Mouse (Mus musculus): ENCODE data around the gene Ccer2. TPM values are rescaled to one million over a fixed set of nuclear protein-coding genes. Genes with fewer than 3 reads are reported as not detected.
A peak's percentile ranks its signal among the peaks of the same experiment; 100 is the strongest.

Ccer2 gene
- polyA plus RNA-seq, 1 experiment: not detected

- Histone ChIP-seq H3K4me1 (ENCODE audit: control insufficient read depth) (peaks cover 68% of the 10 kb centered on the region), H3K9me3 (ENCODE audit: control insufficient read depth, low read length) (no peaks in the 10 kb centered on the region), H3K27me3 (ENCODE audit: control insufficient read depth) (no peaks in the 10 kb centered on the region), H3K4me3 (replicated peaks) (peak within 1 kb of the TSS; percentile 81), H3K36me3 (ENCODE audit: control insufficient read depth) (peaks cover 12% of the 10 kb centered on the region)
- TF ChIP-seq GATA1 (IDR thresholded peaks at IDR 0.05; ENCODE audit: low read length): no peak
- no peak for TF ChIP-seq TAL1 (IDR thresholded peaks at IDR 0.05; ENCODE audit: low read length)
Observed at GRCm38 (mm10) chr7:28767462-28767965, 11.5 kb downstream of the Ccer2 start, which contains the start of gene Nfkbib. TSS of gene Nfkbib (minus strand) at chr7:28767512.

- Histone ChIP-seq H3K9me3 (ENCODE audit: control insufficient read depth, low read length) (no peaks in the 10 kb centered on the region), H3K36me3 (ENCODE audit: control insufficient read depth) (peaks cover 14% of the 10 kb centered on the region), H3K4me3 (replicated peaks) (no peak overlapping the region), H3K27me3 (ENCODE audit: control insufficient read depth) (no peaks in the 10 kb centered on the region), H3K4me1 (ENCODE audit: control insufficient read depth) (peaks cover 68% of the 10 kb centered on the region)
- no peak for TF ChIP-seq TAL1 (IDR thresholded peaks at IDR 0.05; ENCODE audit: low read length)
Observed at GRCm38 (mm10) chr7:28769414-28769958, 13.5 kb downstream of the Ccer2 start.

- TF ChIP-seq GATA1 (IDR thresholded peaks at IDR 0.05; ENCODE audit: low read length) (no peak), TAL1 (IDR thresholded peaks at IDR 0.05; ENCODE audit: low read length) (peak; percentile 36; the same call in 1 of the 3 replicates)
- H3K27me3 ChIP-seq (ENCODE audit: control insufficient read depth): no peaks in the 10 kb centered on the region
- H3K9me3 ChIP-seq (ENCODE audit: control insufficient read depth, low read length): no peaks in the 10 kb centered on the region
- H3K36me3 ChIP-seq (ENCODE audit: control insufficient read depth): peaks cover 16% of the 10 kb centered on the region
- no peak overlapping the region for H3K4me3 ChIP-seq (replicated peaks)
- H3K4me1 ChIP-seq (ENCODE audit: control insufficient read depth): peaks cover 59% of the 10 kb centered on the region
Observed at GRCm38 (mm10) chr7:28770309-28770708, 14.3 kb downstream of the Ccer2 start.

GRCm38 (mm10) chr7:28771867-28772266, 15.9 kb downstream of the Ccer2 start:
- Histone ChIP-seq H3K27me3 (ENCODE audit: control insufficient read depth) (no peaks in the 10 kb centered on the region), H3K4me1 (ENCODE audit: control insufficient read depth) (peaks cover 49% of the 10 kb centered on the region), H3K4me3 (replicated peaks) (no peak overlapping the region), H3K36me3 (ENCODE audit: control insufficient read depth) (peaks cover 19% of the 10 kb centered on the region), H3K9me3 (ENCODE audit: control insufficient read depth, low read length) (no peaks in the 10 kb centered on the region)
- TF ChIP-seq TAL1 (IDR thresholded peaks at IDR 0.05; ENCODE audit: low read length) (no peak), GATA1 (IDR thresholded peaks at IDR 0.05; ENCODE audit: low read length) (no peak)

- peaks cover 23% of the 10 kb centered on the region for H3K36me3 ChIP-seq (ENCODE audit: control insufficient read depth)
Observed at GRCm38 (mm10) chr7:28773163-28773562, 17.2 kb downstream of the Ccer2 start.

GRCm38 (mm10) chr7:28774164-28774563, 18.2 kb downstream of the Ccer2 start:
- no peaks in the 10 kb centered on the region for H3K27me3 ChIP-seq (ENCODE audit: control insufficient read depth)
- H3K4me3 ChIP-seq (replicated peaks): no peak overlapping the region
- peaks cover 28% of the 10 kb centered on the region for H3K36me3 ChIP-seq (ENCODE audit: control insufficient read depth)
- TF ChIP-seq GATA1 (IDR thresholded peaks at IDR 0.05; ENCODE audit: low read length) (no peak), TAL1 (IDR thresholded peaks at IDR 0.05; ENCODE audit: low read length) (no peak)
- H3K9me3 ChIP-seq (ENCODE audit: control insufficient read depth, low read length): no peaks in the 10 kb centered on the region
- H3K4me1 ChIP-seq (ENCODE audit: control insufficient read depth): peaks cover 29% of the 10 kb centered on the region

More at GRCm38 (mm10) chr7:28773163-28773562, 17.2 kb downstream of the Ccer2 start:
- H3K4me1 ChIP-seq (ENCODE audit: control insufficient read depth): peaks cover 36% of the 10 kb centered on the region
- no peaks in the 10 kb centered on the region for H3K27me3 ChIP-seq (ENCODE audit: control insufficient read depth)
- no peak overlapping the region for H3K4me3 ChIP-seq (replicated peaks)
- TF ChIP-seq GATA1 (IDR thresholded peaks at IDR 0.05; ENCODE audit: low read length) (no peak), TAL1 (IDR thresholded peaks at IDR 0.05; ENCODE audit: low read length) (no peak)
- H3K9me3 ChIP-seq (ENCODE audit: control insufficient read depth, low read length): no peaks in the 10 kb centered on the region

GRCm38 (mm10) chr7:28775129-28775528, 19.2 kb downstream of the Ccer2 start:
- no peak for TF ChIP-seq GATA1 (IDR thresholded peaks at IDR 0.05; ENCODE audit: low read length)
- no peak for TF ChIP-seq TAL1 (IDR thresholded peaks at IDR 0.05; ENCODE audit: low read length)
- Histone ChIP-seq H3K9me3 (ENCODE audit: control insufficient read depth, low read length) (no peaks in the 10 kb centered on the region), H3K4me1 (ENCODE audit: control insufficient read depth) (peaks cover 25% of the 10 kb centered on the region), H3K36me3 (ENCODE audit: control insufficient read depth) (peaks cover 30% of the 10 kb centered on the region), H3K27me3 (ENCODE audit: control insufficient read depth) (no peaks in the 10 kb centered on the region), H3K4me3 (replicated peaks) (no peak overlapping the region)

- H3K36me3 ChIP-seq (ENCODE audit: control insufficient read depth): peaks cover 39% of the 10 kb centered on the region
- H3K27me3 ChIP-seq (ENCODE audit: control insufficient read depth): no peaks in the 10 kb centered on the region
- no peak overlapping the region for H3K4me3 ChIP-seq (replicated peaks)
- H3K4me1 ChIP-seq (ENCODE audit: control insufficient read depth): peaks cover 17% of the 10 kb centered on the region
- H3K9me3 ChIP-seq (ENCODE audit: control insufficient read depth, low read length): no peaks in the 10 kb centered on the region
- TF ChIP-seq GATA1 (IDR thresholded peaks at IDR 0.05; ENCODE audit: low read length) (no peak), TAL1 (IDR thresholded peaks at IDR 0.05; ENCODE audit: low read length) (no peak)
Observed at GRCm38 (mm10) chr7:28778825-28779224, 22.9 kb downstream of the Ccer2 start.

GRCm38 (mm10) chr7:28780067-28780658, 24.2 kb downstream of the Ccer2 start:
- no peak overlapping the region for H3K4me3 ChIP-seq (replicated peaks)
- H3K4me1 ChIP-seq (ENCODE audit: control insufficient read depth): peaks cover 17% of the 10 kb centered on the region
- TF ChIP-seq TAL1 (IDR thresholded peaks at IDR 0.05; ENCODE audit: low read length) (no peak), GATA1 (IDR thresholded peaks at IDR 0.05; ENCODE audit: low read length) (no peak)
- no peaks in the 10 kb centered on the region for H3K9me3 ChIP-seq (ENCODE audit: control insufficient read depth, low read length)
- H3K36me3 ChIP-seq (ENCODE audit: control insufficient read depth): peaks cover 44% of the 10 kb centered on the region
- H3K27me3 ChIP-seq (ENCODE audit: control insufficient read depth): no peaks in the 10 kb centered on the region
